Mouse (Mus musculus) liver, adult 2 months (tissue): ENCODE measurements at regions not wholly inside any gene's neighbourhood (a gene's known extent, or its start where the extent isn't known, plus 50 kb on each side); places are given as distances from the start of the nearest gene placed in this dataset.

Experiments
- DNase-seq: peaks from one replicate; pipeline ENCODE4 v3.0.0-alpha.2; 2011; ENCODE audit warnings: low read depth, low spot score; ENCODE audit errors: extremely low read depth
- H3K27ac ChIP-seq: fragments of 200-500 bp; replicated peaks from 2 replicates; pipeline ENCODE4 v1.5.1; 2012; ENCODE audit warnings: low read depth, mild to moderate bottlenecking, control low read depth, inconsistent platforms, low read length; ENCODE audit not compliant: insufficient read depth
- H3K27me3 ChIP-seq: fragments of 200-500 bp; 2 replicates; pipeline ENCODE4 v1.6.1; 2012; ENCODE audit warnings: mild to moderate bottlenecking, moderate library complexity, low read length, inconsistent platforms; ENCODE audit not compliant: control insufficient read depth, insufficient read depth
- H3K36me3 ChIP-seq: fragments of 200-500 bp; 2 replicates; pipeline ENCODE4 v1.6.1; 2012; ENCODE audit warnings: low read length, inconsistent platforms; ENCODE audit not compliant: control insufficient read depth, insufficient read depth
- H3K4me1 ChIP-seq: fragments of 200-500 bp; 2 replicates; pipeline ENCODE4 v1.6.1; 2011; ENCODE audit warnings: low read length; ENCODE audit not compliant: control insufficient read depth, insufficient read depth
- H3K4me3 ChIP-seq: fragments of 200-500 bp; 2 replicates; pipeline ENCODE4 v1.5.1; 2011; ENCODE audit warnings: low read depth, mild to moderate bottlenecking, control low read depth, low read length, moderate library complexity; ENCODE audit not compliant: insufficient read depth
- H3K79me2 ChIP-seq: fragments of 200-500 bp; 2 replicates; pipeline ENCODE4 v1.6.1; 2012; ENCODE audit warnings: inconsistent platforms, mild to moderate bottlenecking, low read length, moderate library complexity; ENCODE audit not compliant: control insufficient read depth, insufficient read depth
- H3K9ac ChIP-seq: fragments of 200-500 bp; 2 replicates; pipeline ENCODE4 v1.6.1; 2012; ENCODE audit warnings: low read depth, mild to moderate bottlenecking, control low read depth, inconsistent platforms, low read length
- CTCF ChIP-seq: fragments of 200-500 bp; IDR thresholded peaks from 2 replicates; pipeline ENCODE4 v1.5.1; 2011; ENCODE audit warnings: low read depth, low read length, control low read depth
- POLR2A ChIP-seq: fragments of 200-500 bp; IDR thresholded peaks from 2 replicates; pipeline ENCODE4 v1.6.1; 2011; ENCODE audit warnings: low read length, control low read depth; ENCODE audit not compliant: insufficient read depth; ENCODE audit errors: extremely low read depth
- WGBS: fragments of 180-500 bp; shearing (Covaris S2); methylation state at CpG from one replicate; pipeline ENCODE4 v1.1.7; 2018; 5-methylcytosine and 5-hydroxymethylcytosine counted together

DNA sequence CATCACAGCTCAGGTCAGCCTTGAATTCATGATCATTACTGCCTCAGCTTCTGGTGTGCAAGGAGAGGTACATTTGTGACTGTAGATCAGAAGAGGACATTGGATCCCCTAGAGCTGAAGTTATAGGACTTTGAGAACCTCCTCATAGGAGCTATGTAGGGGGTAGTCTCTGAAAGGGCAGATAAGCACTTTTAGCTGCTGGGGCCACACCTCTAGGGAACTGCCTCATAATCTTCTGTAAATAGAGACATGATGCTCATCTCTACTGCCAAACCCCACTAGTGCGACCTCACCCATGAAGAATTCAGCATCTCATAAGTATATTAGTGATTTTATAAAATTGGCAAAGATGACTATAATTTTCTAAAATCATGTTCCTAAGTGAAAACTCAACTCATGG lies 80.7 kb upstream of the Marcks start:
- WGBS: 98% methylated on average over 1 of the region's 1 CpGs
- Histone ChIP-seq H3K27me3 (no peaks in the 10 kb centered on the region), H3K27ac (no peak overlapping the region), H3K4me1 (no peaks in the 10 kb centered on the region), H3K36me3 (no peaks in the 10 kb centered on the region), H3K9ac (no peak overlapping the region), H3K4me3 (no peak overlapping the region), H3K79me2 (no peaks in the 10 kb centered on the region)
- TF ChIP-seq CTCF (no peak), POLR2A (no peak)
- DNase-seq: no peak

DNA sequence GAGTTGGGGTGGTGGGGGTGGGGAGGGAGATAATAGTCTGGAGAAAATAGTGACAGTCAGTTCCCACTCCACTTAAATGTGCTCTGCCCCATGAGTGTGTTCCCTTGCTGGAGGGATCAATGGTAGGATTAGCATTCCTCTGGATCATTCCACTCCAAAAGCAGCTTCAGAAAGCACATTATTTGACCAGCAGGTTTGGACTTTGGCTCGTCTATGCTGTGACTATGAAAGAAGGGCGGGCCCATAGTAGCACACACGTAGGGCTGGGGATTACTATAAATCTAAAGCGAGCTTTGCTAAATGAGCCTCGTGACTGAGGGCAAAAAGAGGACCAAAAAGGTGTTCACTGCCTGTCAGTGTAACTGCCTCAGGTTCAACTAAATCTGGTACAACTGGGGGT lies 75.9 kb upstream of the Marcks start:
- Histone ChIP-seq H3K79me2 (no peaks in the 10 kb centered on the region), H3K4me3 (no peak overlapping the region), H3K9ac (no peak overlapping the region), H3K36me3 (no peaks in the 10 kb centered on the region), H3K27ac (no peak overlapping the region), H3K27me3 (no peaks in the 10 kb centered on the region), H3K4me1 (no peaks in the 10 kb centered on the region)
- TF ChIP-seq POLR2A (no peak), CTCF (no peak)
- no peak for DNase-seq
- 31% methylated on average over 5 of the region's 5 CpGs for WGBS

DNA sequence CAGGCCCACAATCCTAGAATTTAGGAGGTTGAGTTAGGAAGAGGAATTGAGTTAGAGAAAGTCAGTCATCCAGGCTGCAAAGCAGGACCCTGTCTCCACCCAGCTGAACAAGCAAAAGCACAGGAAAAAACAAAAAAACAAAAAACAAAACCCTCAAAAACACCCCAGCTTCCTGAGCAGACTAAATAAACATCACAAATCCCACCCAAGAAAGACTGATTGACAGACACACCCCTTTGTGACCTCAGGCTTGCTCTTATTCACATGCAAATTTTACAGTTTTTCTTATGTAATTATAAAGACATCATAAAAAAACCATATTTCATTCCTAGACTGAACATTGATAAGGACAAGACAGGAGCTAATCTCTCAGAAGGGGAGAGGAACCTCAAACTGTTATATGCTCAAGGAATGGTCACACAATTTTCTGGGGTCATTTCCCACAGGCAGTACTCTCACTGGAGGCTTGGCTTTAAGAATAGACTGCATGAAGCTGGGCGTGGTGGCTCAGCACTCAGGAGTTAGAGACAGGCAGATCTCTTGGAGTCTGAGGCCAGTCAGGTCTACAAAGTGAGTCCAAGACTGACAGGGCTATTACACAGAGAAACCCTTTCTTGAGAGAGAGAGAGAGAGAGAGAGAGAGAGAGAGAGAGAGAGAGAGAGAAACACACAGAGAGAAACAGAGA lies 73.8 kb upstream of the Marcks start:
- Histone ChIP-seq H3K9ac (no peak overlapping the region), H3K4me3 (no peak overlapping the region), H3K4me1 (no peaks in the 10 kb centered on the region), H3K27ac (no peak overlapping the region), H3K79me2 (no peaks in the 10 kb centered on the region), H3K27me3 (no peaks in the 10 kb centered on the region), H3K36me3 (no peaks in the 10 kb centered on the region)
- TF ChIP-seq POLR2A (no peak), CTCF (no peak)
- no peak for DNase-seq
- 83% methylated on average over 1 of the region's 1 CpGs for WGBS

DNA sequence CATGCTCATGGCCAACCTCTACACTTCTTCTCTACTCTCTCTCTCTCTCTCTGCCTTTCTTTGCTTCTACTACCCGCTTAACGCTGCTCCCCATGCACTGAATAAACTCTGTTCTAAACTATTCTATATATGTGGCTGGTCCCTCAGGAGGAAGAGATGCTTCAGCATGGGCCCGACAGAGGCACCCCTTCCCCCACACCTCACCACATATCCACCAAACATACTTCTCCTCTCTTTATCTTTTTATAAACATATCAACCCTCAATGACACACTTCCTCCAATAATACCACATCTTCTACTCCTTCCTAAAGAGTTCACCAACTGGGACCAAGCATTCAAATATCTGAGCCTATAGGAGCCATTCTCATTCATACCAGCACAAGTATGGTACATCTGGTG lies 72.6 kb upstream of the Marcks start:
- no peak for DNase-seq
- H3K9ac ChIP-seq: no peak overlapping the region
- no peaks in the 10 kb centered on the region for H3K79me2 ChIP-seq
- H3K4me1 ChIP-seq: no peaks in the 10 kb centered on the region
- no peak overlapping the region for H3K4me3 ChIP-seq
- no peaks in the 10 kb centered on the region for H3K36me3 ChIP-seq
- WGBS: 91% methylated on average over 3 of the region's 3 CpGs
- no peak overlapping the region for H3K27ac ChIP-seq
- no peaks in the 10 kb centered on the region for H3K27me3 ChIP-seq
- TF ChIP-seq CTCF: no peak
- TF ChIP-seq POLR2A: no peak

DNA sequence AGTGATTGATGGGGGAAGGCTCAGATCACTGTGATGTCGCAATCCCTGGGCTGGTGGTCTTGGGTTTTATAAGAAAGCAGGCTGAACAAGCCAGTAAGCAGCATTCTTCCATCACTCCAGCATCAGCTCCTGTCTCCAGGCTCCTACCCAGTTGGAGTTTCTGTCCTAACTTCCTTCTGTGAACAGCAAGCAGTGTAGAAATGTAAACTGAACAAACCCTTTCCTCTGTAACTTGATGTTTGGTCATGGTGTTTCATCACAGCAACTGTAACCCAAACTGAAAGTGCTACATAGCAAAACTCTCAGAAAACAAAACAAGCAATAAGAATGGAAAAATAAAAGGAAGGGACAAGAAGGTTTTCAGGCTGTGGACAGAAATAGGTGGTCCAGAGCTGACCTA lies 71.5 kb upstream of the Marcks start:
- H3K79me2 ChIP-seq: no peaks in the 10 kb centered on the region
- no peaks in the 10 kb centered on the region for H3K27me3 ChIP-seq
- H3K27ac ChIP-seq: no peak overlapping the region
- H3K9ac ChIP-seq: no peak overlapping the region
- no peaks in the 10 kb centered on the region for H3K36me3 ChIP-seq
- DNase-seq: no peak
- H3K4me1 ChIP-seq: no peaks in the 10 kb centered on the region
- 89% methylated on average over 1 of the region's 1 CpGs for WGBS
- TF ChIP-seq CTCF (no peak), POLR2A (no peak)
- no peak overlapping the region for H3K4me3 ChIP-seq

DNA sequence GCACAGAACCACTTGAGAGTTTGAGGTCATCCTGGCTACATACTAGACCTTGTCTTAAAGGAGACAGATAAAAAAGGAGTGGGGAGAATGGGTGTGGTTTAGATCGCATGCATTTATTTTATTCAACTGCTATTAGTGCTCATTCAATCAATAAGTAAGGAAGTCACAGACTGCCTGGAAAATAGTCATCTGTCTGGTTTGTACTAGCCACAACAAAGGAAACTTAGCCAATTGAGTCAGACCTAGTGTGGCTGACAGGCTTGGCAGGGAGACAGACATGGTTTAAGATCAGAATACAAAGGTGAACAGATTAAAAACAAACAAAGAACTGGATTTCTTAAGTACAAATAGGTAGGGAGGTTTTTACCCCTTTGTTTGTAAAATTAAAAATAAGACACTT lies 68.3 kb upstream of the Marcks start:
- Histone ChIP-seq H3K79me2 (no peaks in the 10 kb centered on the region), H3K4me1 (no peaks in the 10 kb centered on the region), H3K4me3 (no peak overlapping the region), H3K9ac (no peak overlapping the region), H3K27me3 (no peaks in the 10 kb centered on the region), H3K36me3 (no peaks in the 10 kb centered on the region), H3K27ac (no peak overlapping the region)
- peak; percentile 29 for DNase-seq
- TF ChIP-seq CTCF: no peak
- no peak for TF ChIP-seq POLR2A
- WGBS: 86% methylated on average over 1 of the region's 1 CpGs
